Mouse (Mus musculus): ENCODE data around the gene Iqschfp.

The Iqschfp gene

DNA sequence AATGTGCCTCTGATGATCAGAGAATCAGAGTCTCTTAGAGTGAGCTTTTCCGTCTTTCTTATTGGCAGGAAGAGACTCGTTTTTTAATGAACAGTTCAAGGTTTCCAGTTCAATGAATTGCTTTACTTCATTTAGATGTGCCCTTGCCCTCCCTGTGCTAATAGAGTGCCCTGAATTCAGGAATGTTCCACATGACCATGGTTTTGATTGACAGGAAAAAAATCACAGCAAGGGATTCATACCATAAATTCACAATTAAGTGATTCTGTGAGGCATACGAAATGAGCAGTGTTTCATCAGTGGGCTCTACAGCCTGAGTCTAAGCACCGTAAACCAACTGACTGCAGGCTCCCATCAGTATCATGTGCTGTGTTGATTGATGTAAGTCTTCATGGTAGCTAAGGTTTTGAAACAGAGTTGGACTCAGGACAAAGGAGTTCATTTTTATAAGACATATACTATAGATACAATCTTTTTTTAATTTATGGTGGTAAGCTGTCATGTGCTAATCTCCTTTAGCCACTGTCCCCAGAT is 312.0 kb downstream of the Iqschfp start:
- DNase-seq (ENCODE audit: low spot score in 2 of 2), result no peak

DNA sequence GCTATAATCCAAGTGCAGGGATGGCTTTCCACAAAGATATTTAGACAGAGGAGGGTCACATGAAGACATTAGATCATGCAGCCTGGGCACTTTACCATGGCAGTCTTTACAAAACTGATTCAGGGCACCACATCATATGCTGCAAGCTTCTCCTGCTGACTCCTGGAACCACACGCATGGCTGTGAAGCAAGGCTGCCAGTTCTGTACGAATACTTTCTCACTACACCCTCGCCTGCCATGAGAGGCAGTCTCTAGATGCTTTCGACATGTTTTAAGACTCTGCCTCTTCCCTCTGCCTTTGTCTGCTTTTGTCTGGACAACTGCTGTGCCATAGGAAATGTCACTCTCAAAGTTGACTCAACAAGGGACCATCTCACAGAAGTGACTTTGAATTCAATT is 318.4 kb downstream of the Iqschfp start:
- no peak for DNase-seq (ENCODE audit: low spot score in 2 of 2)

DNA sequence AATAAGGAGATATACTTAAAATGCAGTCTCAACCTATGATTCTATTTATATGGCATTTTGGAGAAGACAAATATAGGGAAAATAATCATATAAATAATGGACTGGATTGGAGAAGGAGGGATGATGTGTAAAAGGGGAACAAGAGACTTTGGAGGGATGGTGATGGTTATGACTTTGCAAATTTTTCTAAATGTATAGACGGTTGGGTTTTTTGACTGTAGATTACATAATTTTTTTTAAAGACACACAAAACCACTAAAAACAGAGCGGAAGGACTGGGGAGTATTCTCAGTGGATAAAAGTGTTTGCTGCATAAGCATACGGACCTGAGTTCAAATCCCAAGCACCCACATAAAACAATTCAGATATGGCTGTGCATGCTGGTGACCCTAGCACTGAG is 329.4 kb downstream of the Iqschfp start:
- DNase-seq (ENCODE audit: low spot score in 2 of 2), result no peak

DNA sequence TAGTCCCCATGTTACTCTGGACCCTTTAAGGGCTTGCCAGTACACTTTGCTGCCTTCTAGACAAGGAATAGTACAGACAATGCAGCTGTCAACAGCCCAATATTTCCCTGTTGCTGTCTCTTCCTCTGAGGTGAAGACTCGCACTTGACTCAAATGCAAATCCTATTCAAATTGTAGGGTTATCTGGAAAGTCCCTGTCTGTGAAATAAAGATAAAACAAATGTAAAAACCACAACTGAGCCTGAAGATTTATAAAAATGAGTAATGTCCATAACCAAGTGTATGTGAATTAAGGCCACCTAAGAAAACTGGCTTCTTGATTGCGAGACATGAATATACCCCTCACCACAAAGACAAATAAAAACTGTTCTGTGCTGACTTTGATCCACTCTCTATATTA is 347.9 kb downstream of the Iqschfp start:
- no peak for DNase-seq (ENCODE audit: low spot score in 2 of 2)

DNA sequence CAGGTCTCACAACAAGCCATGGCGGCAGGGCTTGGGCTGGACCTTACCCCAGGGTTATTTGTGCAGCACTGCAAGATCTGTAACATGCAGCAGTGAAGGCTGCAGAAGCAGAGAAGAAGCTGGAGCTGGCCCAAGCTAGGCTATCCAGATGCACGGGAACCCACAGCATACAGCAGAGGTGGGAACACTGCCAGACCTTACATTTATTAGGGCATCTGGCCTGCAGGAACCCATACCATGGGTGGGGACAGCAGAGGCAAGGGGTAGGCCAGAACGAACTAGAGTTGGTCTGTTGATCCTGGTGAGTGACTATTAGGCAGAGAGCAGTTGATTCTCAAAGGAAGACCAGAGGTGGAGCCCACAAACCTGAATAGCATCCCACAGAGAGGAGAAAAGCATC is 351.2 kb downstream of the Iqschfp start:
- no peak for DNase-seq (ENCODE audit: low spot score in 2 of 2)

DNA sequence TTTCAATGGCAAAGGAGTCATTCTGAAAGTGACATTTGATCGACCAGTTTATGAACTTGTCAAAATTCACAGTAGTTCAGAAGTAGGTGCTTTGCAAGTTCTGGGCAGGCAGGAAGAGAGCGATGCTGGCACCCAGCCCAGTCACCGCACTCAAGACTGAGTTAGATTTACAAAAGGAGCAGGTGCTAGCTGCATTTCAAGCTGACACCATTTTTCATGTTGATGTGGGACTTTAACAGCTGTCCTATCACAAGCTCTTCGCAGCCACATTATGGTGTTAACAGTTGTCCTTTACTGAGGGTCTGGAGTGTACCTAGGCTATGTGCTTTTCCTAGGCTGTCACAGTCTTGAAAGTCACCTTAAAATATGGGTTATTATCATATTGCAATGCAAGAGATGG is 354.1 kb downstream of the Iqschfp start:
- DNase-seq (ENCODE audit: low spot score in 2 of 2), result no peak

DNA sequence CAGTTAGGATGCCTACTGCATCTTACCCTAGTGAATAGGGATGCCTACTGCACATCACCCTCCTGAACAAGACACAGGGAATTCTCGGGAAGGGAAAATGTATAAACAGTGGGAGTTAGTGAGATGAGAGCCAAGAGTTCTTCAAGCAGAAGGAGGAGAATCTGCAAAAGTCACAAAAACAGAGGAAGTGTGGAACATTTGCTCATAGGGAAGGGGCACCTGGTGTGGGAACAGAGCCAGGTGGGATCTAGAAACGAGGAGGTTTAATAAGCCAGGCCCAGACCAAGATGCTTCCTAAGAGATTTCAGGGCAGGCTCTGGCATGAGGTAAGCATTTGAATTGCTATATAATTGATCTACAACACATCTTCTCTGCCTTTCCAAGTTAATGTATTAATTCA is 358.6 kb downstream of the Iqschfp start:
- no peak for DNase-seq (ENCODE audit: low spot score in 2 of 2)

DNA sequence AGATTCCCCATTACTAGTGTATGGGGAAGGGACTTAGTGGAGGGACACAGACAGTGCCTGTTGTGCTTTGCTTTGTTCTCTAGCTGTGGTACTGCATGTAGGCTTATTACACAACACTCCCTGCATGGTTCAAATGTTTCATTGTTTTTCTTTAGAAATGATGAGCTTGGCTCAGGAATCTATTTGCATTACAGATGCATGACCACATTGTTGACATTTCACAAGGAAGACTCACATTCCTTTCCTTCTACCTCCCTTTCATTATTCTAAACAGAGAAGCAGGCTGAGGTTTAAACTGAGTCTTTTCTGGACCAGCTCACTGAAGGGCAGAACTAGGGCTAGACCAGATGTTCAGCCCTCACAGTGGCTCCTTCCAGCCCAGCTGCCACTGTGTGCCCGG is 360.3 kb downstream of the Iqschfp start:
- DNase-seq (ENCODE audit: low spot score in 2 of 2), result no peak

DNA sequence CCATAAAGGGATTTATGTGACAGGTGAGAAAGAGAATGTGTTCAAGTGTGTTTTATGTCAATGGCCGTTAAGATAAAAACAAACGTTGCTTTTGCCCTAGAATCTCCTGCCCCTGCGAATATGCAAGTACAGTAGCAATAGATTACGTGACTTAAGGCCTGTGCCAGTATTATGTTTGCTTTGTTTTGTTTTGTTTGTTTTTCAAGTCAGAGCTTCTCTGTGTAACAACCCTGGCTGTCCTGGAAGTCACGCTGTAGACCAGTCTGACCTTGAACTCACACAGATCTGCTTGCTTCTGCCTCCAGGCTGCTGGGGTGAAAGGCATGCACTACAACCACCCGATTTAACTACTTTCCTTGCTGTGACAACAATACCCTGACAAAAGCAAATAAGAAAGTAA is 370.3 kb downstream of the Iqschfp start:
- no peak for DNase-seq (ENCODE audit: low spot score in 2 of 2)

DNA sequence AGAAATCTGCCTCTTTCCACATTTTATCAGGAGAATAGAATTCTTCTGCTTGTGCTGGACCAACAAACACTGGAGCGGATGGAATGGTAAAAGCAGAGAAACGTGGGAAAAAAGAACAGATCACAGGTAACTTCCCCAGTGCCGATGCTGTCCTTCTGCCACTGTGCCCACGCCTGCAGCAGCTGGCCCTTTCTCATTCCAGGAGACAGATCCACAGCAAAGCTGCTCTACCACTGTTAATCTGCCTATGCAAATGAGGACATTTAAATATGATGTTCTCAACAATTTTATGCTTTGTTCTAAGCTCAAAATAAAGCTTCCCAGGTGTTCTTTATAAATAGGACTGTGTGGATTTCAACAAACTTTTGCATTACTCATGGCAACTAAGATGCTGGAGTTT is 375.9 kb downstream of the Iqschfp start:
- DNase-seq (ENCODE audit: low spot score in 2 of 2), result no peak

DNA sequence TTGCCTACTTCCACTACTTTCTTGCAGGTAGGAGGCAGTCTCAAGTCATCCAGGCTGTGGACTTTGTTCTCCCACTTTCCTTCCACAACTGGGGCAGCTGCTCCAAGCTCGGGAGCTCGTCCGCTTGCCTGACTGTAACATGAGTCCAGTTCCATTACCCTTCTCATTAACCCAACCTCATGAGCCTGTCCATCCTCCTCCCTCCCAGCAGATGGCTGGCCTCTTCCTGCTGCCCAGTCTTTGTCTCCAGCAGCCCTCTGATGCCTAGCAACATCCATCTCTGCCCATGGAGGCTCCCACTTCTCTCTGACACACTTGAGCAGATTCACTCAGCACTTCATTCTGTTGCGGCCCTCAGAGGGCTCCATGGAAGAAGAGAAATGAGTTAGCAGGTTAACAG is 377.2 kb downstream of the Iqschfp start:
- DNase-seq (ENCODE audit: low spot score in 2 of 2), result no peak

DNA sequence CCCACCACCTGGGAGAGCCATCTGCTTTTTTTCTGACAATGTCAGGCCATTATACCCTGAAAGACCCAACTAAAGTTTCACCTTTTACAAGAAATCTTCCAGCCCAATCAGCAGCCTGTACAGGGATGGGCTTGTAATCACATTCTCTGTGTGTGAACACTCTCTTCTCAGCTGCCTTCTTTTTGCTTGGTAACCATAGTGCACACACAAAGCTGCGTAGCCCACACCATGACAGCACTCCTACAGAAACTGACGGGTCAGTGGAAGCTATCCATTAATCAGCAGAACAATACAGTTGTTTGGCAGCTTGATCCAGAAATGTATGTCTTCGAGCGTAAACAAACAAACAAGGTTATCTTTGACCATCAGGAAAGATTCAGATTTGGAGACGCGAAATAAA is 378.2 kb downstream of the Iqschfp start:
- no peak for DNase-seq (ENCODE audit: low spot score in 2 of 2)

DNA sequence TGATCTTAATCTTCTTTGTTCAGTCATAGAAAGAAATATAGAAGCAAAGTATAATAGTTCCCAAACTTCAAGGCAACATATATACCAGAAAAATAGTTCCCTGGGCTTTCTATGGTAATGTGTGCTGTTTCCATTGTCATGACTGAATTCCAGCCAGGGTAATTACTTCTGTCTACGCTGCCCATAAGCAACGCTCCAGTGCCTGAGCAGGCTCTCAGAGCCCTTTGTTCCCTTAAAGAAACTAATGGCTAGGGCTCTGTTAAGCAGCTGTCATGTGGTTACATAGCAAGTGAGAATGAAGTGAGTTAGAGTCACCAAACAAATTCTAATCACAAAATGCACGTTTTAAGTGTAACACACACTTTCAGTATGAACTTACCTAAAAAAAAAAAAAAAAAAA is 379.4 kb downstream of the Iqschfp start:
- no peak for DNase-seq (ENCODE audit: low spot score in 2 of 2)

DNA sequence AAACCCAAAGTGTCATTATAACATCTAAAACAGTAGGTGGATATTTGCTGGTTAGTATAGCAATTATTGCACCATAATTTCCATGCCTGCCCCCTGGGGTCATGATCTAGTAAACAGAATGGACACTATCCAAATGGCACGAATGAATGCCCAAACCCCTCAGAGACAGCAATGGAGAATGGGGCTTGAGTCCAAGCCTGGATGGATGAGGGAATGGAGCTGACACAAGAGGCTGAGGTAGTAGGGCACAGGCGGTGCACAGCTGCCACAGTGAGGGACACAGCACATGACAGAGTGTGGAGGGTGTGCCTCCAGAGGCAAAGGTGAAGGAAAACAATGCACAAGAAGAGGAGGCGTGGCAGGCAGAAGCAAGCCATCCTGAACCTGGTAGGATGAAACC is 379.8 kb downstream of the Iqschfp start:
- DNase-seq (ENCODE audit: low spot score in 2 of 2), result no peak

DNA sequence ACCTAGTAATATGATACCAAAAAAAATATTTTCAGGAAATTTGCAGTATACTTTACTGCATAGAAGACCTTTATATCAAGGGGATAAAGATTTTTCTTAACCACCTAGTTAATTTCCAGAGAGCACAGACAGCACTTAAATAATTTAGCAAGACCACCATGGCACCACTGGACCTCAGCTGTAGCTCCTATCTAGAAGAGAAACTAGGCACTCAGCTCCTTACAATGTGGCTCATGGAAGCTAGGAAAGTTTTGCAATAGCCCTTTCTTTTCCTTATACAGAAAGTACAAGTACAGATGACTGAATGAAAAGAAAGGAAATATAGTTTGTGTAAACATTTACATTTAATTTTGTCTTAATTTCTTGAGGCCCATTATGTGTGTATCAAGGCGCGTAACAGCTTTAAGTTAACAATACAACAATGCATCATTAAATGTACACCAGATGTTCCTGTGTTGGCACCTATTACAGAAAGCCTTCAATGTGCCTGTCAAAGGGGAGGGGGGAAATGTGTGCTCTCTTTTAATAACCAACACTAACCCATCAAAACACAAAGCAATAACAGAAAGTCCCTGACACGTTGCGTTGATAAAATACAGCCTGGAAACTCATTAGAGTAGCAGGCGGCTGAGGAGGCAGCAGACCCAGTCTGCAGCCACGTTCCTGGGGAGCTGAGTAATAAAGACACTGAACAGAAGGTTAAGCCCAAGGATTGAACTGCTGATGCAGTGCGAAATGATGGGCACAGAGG is 391.0 kb downstream of the Iqschfp start:
- DNase-seq (ENCODE audit: low spot score in 2 of 2), result no peak

DNA sequence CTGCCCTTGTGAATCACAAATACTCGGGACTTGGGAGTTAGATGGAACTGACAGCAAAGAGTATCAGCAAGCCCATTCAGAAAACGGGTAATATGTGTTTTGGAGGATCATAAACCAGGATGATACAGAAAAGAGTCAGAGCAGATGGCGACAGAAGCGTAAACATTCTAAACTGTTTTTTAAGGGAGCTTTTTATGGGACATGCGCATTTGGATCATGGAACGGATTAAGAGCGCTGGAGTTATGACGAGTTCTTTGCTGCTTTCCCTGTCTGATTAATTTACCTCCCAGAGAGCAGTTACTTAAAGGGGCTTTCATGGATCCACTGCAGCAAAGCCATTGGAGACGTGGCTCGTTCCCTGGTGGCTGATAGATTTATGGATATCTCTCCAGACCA is 391.6 kb downstream of the Iqschfp start:
- no peak for DNase-seq (ENCODE audit: low spot score in 2 of 2)

DNA sequence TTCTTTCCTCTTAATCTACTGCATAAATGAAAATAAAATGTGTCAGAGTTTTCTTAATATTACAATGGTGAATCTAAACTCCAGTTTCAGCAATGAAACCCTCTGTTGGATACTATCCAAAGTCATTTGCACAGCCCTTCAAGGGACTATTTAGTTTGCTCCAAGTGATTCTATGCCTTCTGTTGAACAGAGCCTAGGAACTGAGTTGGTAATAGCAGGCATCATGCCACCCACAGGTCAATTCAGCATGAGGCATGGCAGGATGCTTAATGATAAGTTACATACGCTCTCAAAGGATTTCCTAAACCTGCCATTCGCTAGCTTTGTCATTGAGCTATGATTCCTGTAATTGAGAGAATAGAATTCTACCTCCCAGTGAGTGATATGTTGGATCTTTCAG is 392.5 kb downstream of the Iqschfp start:
- no peak for DNase-seq (ENCODE audit: low spot score in 2 of 2)

DNA sequence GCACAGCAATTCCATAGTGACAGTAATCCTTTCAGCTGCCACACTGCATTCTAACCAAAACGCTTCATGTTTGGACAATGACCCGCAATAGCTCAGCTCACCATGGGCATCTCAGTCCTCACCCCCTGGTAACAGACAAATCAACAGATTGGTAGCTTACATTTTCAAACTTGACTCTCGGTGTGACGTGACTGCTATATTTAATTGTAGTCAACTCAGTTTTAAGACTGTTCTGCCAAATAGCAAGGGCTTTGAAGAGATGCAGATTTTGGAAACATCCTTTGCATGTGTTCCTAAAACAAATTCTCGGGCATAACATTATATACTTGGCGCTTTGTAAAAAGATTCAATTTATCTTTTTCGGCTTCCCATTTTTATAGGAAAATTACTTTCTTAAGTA is 404.7 kb downstream of the Iqschfp start:
- no peak for DNase-seq (ENCODE audit: low spot score in 2 of 2)

DNA sequence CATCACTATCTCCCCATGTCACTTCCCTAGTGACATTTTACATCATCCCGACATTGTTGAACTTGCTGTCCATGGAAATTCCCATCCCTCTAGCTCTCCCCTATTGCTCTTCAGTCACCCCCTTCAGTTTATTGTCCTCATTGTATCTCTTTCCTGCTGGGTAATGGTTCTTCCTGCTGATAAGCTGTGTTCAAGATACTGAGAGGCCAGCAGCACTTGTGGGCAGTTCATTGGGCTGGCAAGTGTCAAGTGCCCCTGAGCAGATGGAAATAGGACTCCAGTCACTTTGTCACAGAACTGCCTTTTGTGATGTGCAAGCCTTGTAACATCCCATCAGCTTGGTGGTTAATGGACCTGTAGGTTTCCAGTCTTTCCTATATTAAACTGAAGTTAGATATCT is 413.6 kb downstream of the Iqschfp start:
- no peak for DNase-seq (ENCODE audit: low spot score in 2 of 2)

DNA sequence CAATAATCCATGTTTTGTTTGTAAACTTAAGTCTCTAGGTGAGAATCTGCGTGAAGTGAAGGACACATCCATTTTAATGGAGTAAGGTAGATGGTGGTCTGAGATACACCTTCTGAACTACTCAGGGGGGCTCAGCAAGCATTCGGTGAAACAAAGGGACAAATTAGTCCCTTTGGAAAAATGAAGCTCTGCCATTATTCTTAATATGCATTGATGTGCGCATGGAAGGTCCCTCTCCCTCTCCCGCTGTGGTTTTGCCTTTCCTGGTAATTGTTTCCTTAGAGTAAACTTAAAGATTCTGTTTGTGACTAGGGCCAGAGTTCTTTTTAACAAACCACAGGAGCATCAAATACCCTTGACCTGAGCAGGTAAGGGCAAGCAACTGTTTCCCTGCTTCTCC is 414.7 kb downstream of the Iqschfp start:
- no peak for DNase-seq (ENCODE audit: low spot score in 2 of 2)

DNA sequence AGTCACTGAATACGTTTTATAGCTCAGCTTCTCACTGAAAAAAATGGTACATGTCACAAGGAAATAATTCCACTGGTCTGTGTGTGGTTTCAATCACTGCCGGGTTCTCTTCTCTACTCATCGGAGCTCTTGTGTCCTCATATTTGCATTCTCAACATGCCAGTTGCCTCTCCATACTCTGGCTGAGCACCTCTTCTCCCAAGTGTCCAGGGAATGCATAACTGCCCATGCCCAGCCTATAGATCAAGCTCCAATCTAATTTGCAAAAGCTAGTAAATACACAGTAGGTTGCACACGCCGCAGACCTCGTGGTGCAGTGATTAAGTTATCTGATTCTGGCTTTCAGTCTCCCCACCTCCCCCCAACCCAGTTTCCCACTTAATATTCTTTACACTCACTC is 433.5 kb downstream of the Iqschfp start:
- DNase-seq (ENCODE audit: low spot score in 2 of 2), result no peak

DNA sequence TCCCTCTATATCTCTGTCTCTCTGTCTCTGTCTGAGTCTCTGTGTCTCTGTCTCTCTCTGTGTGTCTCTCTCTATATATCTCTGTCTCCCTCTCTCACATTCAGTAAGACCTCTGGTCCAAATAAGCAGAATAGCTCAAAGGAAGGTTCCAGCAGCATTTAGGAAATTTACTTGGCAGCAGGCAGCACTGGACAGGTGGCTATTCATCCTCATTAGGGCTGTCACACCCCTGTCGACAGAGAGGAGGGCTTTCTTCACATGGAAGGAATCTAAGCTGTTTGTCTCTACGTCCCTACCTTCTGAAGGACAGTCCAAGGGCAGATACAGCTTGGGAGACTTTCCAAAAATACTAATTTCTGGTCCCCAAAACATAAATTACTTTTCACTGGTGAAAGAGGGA is 440.5 kb downstream of the Iqschfp start:
- no peak for DNase-seq (ENCODE audit: low spot score in 2 of 2)

DNA sequence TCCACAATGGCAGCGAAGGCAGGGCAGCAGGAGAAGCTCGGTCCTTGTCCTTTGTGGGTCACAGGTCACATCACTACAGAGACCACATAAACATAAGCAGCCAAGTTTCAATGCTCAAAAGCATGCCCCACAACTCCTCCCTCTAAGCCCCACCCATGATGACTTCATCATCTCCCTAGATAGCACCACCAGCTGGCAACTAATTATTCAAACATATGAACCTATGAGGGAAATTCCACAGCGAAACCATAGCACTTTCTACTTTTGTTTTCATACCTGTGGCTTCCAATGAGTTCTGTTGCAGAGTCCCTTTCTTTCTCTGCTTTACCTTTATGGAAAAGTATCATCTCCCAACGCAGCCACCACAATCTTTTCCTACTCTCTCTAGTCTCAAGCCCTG is 443.5 kb downstream of the Iqschfp start:
- no peak for DNase-seq (ENCODE audit: low spot score in 2 of 2)

DNA sequence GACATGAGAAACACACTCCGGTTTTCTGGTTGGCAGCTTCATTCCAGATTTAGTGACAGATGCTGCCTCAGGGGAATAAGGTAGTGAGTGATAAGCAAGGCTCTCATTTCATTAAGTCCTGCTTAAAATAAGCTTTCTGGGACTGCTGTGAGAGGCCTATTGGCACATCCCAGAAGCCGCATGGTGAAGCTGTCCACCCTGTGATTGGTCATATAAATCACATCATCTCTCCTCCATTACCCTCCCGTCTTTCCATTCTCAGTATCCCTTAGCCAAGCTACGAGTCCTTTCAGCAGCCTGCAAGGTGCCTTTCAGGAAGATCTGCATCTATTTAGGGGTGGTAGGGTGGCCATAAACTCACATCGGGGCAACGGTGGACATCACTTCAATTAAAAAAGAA is 458.6 kb downstream of the Iqschfp start:
- no peak for DNase-seq (ENCODE audit: low spot score in 2 of 2)

Data from spleen, postnatal 36 days (tissue).